Mouse (Mus musculus): ENCODE measurements around the gene Herc6.

The Herc6 gene

GRCm38 (mm10) chr6:57563454-57563853, 17.3 kb upstream of the Herc6 start:
- H3K27me3 ChIP-seq (ENCODE audit: insufficient read depth, low read length) = no peaks in the 10 kb centered on the region
- peaks cover 3% of the 10 kb centered on the region; the same call in 1 of the 2 replicates for H3K9me3 ChIP-seq (ENCODE audit: low read length)
- no peak overlapping the region for H3K4me3 ChIP-seq (replicated peaks; ENCODE audit: low read length)
- no peaks in the 10 kb centered on the region for H3K36me3 ChIP-seq (ENCODE audit: insufficient read depth, low read length)
- no peak for TF ChIP-seq CTCF (conservative IDR thresholded peaks at IDR 0.05; ENCODE audit: low read length)
- no peak for TF ChIP-seq POU5F1 (IDR thresholded peaks at IDR 0.05; ENCODE audit: borderline replicate concordance, low read length)
- no peak for TF ChIP-seq NANOG (IDR thresholded peaks at IDR 0.05; ENCODE audit: borderline replicate concordance, low read length)
- no peaks in the 10 kb centered on the region for H3K4me1 ChIP-seq (replicated peaks; ENCODE audit: low read depth, low read length)

- TF ChIP-seq POU5F1 (IDR thresholded peaks at IDR 0.05; ENCODE audit: borderline replicate concordance, low read length) (no peak), CTCF (conservative IDR thresholded peaks at IDR 0.05; ENCODE audit: low read length) (no peak), NANOG (IDR thresholded peaks at IDR 0.05; ENCODE audit: borderline replicate concordance, low read length) (no peak)
- Histone ChIP-seq H3K9me3 (ENCODE audit: low read length) (peaks cover 3% of the 10 kb centered on the region; the same call in 1 of the 2 replicates), H3K36me3 (ENCODE audit: insufficient read depth, low read length) (no peaks in the 10 kb centered on the region)
These were observed 15.3 kb upstream of the Herc6 start for GRCm38 (mm10) chr6:57565452-57565851.

DNA sequence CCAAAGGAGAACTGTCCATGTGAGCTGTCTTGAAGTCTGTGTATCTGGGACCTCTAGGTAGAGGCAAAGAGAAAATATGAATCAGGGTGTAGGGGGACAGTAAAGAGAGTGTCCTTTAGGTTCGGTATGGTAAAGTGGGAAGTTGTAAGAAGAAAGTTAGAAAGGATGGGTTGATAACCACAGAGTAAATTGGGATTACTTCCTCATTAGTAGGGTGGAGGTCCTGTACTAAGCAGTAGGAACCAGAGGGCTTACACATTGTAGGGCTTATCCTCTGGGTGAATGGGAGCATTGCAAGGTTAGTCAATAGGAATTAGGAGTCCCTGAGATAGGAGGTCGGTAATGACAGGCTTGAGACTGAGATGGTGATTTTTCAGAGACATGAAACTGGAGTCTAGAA, 13.2 kb upstream of the Herc6 start:
- Histone ChIP-seq H3K9me3 (ENCODE audit: low read length) (peaks cover 3% of the 10 kb centered on the region; the same call in 1 of the 2 replicates), H3K4me3 (replicated peaks; ENCODE audit: low read length) (no peak overlapping the region), H3K27me3 (ENCODE audit: insufficient read depth, low read length) (peaks cover 2% of the 10 kb centered on the region), H3K36me3 (ENCODE audit: insufficient read depth, low read length) (no peaks in the 10 kb centered on the region), H3K4me1 (replicated peaks; ENCODE audit: low read depth, low read length) (no peaks in the 10 kb centered on the region)
- TF ChIP-seq CTCF (conservative IDR thresholded peaks at IDR 0.05; ENCODE audit: low read length) = no peak
- no peak for TF ChIP-seq NANOG (IDR thresholded peaks at IDR 0.05; ENCODE audit: borderline replicate concordance, low read length)
- TF ChIP-seq POU5F1 (IDR thresholded peaks at IDR 0.05; ENCODE audit: borderline replicate concordance, low read length) = no peak

More at GRCm38 (mm10) chr6:57565452-57565851, 15.3 kb upstream of the Herc6 start:
- Histone ChIP-seq H3K27me3 (ENCODE audit: insufficient read depth, low read length) (no peaks in the 10 kb centered on the region), H3K4me1 (replicated peaks; ENCODE audit: low read depth, low read length) (no peaks in the 10 kb centered on the region), H3K4me3 (replicated peaks; ENCODE audit: low read length) (no peak overlapping the region)

- TF ChIP-seq CTCF (conservative IDR thresholded peaks at IDR 0.05; ENCODE audit: low read length) = peak; percentile 46; the same call in 1 of the 2 replicates
- no peak for TF ChIP-seq POU5F1 (IDR thresholded peaks at IDR 0.05; ENCODE audit: borderline replicate concordance, low read length)
- no peak for TF ChIP-seq NANOG (IDR thresholded peaks at IDR 0.05; ENCODE audit: borderline replicate concordance, low read length)
- Histone ChIP-seq H3K36me3 (ENCODE audit: insufficient read depth, low read length) (no peaks in the 10 kb centered on the region), H3K9me3 (ENCODE audit: low read length) (peaks cover 3% of the 10 kb centered on the region; the same call in 1 of the 2 replicates), H3K4me3 (replicated peaks; ENCODE audit: low read length) (no peak overlapping the region), H3K27me3 (ENCODE audit: insufficient read depth, low read length) (peaks cover 4% of the 10 kb centered on the region), H3K4me1 (replicated peaks; ENCODE audit: low read depth, low read length) (no peaks in the 10 kb centered on the region)
These were observed 10.4 kb upstream of the Herc6 start for GRCm38 (mm10) chr6:57570170-57570974.

DNA sequence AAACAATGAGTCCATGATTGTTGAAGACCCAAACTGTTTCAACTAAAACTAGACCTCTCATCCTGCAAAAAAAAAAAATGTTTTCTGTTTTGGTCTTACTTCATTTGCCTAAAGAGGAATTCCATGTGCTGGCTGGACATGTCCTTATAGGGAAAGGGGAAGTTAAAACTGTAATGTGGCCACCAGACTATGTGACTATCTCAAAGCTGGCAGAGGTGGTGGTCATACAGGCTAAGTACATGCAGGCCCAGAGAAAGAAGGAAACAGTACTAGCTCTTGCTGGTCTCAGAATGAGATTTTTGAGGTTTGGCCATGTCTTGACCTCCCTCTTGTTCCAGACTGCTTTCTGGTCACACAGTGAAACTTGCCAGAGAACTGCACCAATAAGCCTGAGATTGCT, 9.2 kb upstream of the Herc6 start:
- no peak for TF ChIP-seq CTCF (conservative IDR thresholded peaks at IDR 0.05; ENCODE audit: low read length)
- TF ChIP-seq POU5F1 (IDR thresholded peaks at IDR 0.05; ENCODE audit: borderline replicate concordance, low read length) = no peak
- TF ChIP-seq NANOG (IDR thresholded peaks at IDR 0.05; ENCODE audit: borderline replicate concordance, low read length) = no peak
- peaks cover 3% of the 10 kb centered on the region; the same call in 1 of the 2 replicates for H3K9me3 ChIP-seq (ENCODE audit: low read length)
- no peak overlapping the region for H3K4me3 ChIP-seq (replicated peaks; ENCODE audit: low read length)
- H3K27me3 ChIP-seq (ENCODE audit: insufficient read depth, low read length) = peaks cover 4% of the 10 kb centered on the region
- no peaks in the 10 kb centered on the region for H3K36me3 ChIP-seq (ENCODE audit: insufficient read depth, low read length)
- H3K4me1 ChIP-seq (replicated peaks; ENCODE audit: low read depth, low read length) = no peaks in the 10 kb centered on the region

DNA sequence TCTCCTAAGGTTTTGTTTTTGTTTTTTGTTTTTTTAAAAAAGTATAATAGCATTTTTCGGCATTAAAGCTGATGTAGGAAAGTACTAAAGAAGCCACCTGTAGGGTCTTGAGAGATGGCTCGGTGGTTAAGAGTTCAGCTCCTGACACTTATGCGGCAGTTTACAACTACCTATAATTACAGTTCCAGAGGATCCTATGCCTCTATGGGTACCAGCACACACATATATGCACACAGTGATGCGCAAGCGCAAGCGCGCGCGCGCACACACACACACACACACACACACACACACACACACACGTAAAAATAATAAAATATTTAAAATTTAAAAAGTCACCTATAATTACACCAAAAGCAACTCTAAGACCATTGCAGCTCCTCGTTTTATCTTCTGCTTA, 795 bp downstream of the Herc6 start:
- Histone ChIP-seq H3K27me3 (ENCODE audit: insufficient read depth, low read length) (no peaks in the 10 kb centered on the region), H3K4me1 (replicated peaks; ENCODE audit: low read depth, low read length) (peaks cover 8% of the 10 kb centered on the region), H3K4me3 (replicated peaks; ENCODE audit: low read length) (no peak overlapping the region), H3K9me3 (ENCODE audit: low read length) (0 out of 2 replicates have a peak, but pooled peaks cover 5% of the 10 kb centered on the region), H3K36me3 (ENCODE audit: insufficient read depth, low read length) (no peaks in the 10 kb centered on the region)
- TF ChIP-seq NANOG (IDR thresholded peaks at IDR 0.05; ENCODE audit: borderline replicate concordance, low read length) (no peak), CTCF (conservative IDR thresholded peaks at IDR 0.05; ENCODE audit: low read length) (no peak), POU5F1 (IDR thresholded peaks at IDR 0.05; ENCODE audit: borderline replicate concordance, low read length) (no peak)

- no peaks in the 10 kb centered on the region for H3K36me3 ChIP-seq (ENCODE audit: insufficient read depth, low read length)
- TF ChIP-seq POU5F1 (IDR thresholded peaks at IDR 0.05; ENCODE audit: borderline replicate concordance, low read length) = no peak
- TF ChIP-seq CTCF (conservative IDR thresholded peaks at IDR 0.05; ENCODE audit: low read length) = no peak
- no peak for TF ChIP-seq NANOG (IDR thresholded peaks at IDR 0.05; ENCODE audit: borderline replicate concordance, low read length)
These were observed 1.6 kb downstream of the Herc6 start for GRCm38 (mm10) chr6:57582356-57582755.

DNA sequence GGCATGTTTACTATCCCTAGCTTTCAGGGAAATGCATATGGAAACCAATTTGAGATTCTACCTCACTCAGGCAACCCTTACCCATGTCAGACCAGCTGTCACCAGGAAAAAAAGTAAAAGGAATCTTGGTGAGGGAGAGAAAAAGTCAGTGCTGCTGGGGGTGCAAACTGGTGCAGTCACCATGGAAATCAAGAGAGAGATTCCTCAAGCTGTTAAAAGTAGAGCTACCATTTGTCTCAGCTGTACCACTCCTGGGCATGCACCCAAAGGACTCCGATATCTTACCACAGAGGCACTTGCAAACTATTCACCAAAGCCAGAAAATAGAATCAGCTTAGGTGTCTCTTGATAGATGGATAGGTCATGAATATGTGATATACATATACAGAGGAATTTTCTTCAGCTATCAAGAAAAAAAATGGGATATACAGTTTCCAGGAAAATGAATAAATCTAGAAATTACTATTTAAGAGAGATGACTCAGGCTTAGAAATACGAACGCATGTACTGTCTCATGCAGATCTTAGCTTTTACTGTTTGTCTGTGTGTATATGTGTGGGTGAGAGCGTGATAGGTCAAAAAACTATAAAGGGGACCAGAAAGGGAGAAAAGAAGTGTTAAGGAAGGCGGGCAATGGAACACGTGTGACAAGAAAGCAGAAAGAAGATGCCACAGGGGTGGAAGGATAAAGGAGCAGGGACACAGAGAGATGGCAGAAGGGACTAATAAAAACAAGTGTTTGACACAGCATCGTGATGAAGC, 24.9 kb downstream of the Herc6 start:
- no peaks in the 10 kb centered on the region for H3K4me1 ChIP-seq (replicated peaks; ENCODE audit: low read depth, low read length)
- no peaks in the 10 kb centered on the region for H3K36me3 ChIP-seq (ENCODE audit: insufficient read depth, low read length)
- no peak overlapping the region for H3K4me3 ChIP-seq (replicated peaks; ENCODE audit: low read length)
- H3K9me3 ChIP-seq (ENCODE audit: low read length) = no peaks in the 10 kb centered on the region
- TF ChIP-seq POU5F1 (IDR thresholded peaks at IDR 0.05; ENCODE audit: borderline replicate concordance, low read length) (no peak), CTCF (conservative IDR thresholded peaks at IDR 0.05; ENCODE audit: low read length) (no peak), NANOG (IDR thresholded peaks at IDR 0.05; ENCODE audit: borderline replicate concordance, low read length) (no peak)
- H3K27me3 ChIP-seq (ENCODE audit: insufficient read depth, low read length) = no peaks in the 10 kb centered on the region

More at GRCm38 (mm10) chr6:57582356-57582755, 1.6 kb downstream of the Herc6 start:
- no peak overlapping the region for H3K4me3 ChIP-seq (replicated peaks; ENCODE audit: low read length)
- no peaks in the 10 kb centered on the region for H3K27me3 ChIP-seq (ENCODE audit: insufficient read depth, low read length)
- peaks cover 8% of the 10 kb centered on the region for H3K4me1 ChIP-seq (replicated peaks; ENCODE audit: low read depth, low read length)
- 0 out of 2 replicates have a peak, but pooled peaks cover 5% of the 10 kb centered on the region for H3K9me3 ChIP-seq (ENCODE audit: low read length)
